8 mouse cellular contexts compared by ENCODE assay signal in the genomic region with DNA sequence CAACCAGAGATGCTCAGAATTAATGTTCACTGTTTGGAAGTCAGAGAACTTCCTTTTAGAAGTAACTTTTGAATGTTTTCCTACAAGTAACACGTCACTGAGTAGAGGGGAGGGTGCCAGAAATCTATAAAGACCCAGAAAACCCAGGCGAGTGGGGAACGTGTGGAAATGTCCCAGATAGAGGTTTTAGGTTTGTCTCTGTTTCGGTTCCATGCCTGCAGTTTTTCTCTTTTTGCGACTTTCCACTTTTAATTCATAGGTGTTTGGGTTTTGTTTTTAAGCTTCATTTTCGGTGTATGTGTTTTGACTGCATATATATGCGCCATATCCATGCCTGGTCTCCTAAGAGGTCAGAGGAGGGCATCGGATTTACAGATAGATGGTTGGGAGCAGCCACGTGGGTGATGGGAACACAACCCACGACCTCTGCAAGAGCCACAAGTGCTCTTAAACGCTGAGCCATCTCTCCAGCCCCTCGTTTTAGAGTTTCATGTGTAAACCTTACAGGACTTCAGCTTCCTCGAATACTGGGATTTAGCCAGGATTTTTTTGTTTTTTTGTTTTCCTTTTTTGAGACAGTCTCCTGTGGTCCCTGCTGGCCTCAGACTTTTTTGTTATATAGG. TPM values are rescaled to one million over a fixed set of nuclear protein-coding genes. Genes with fewer than 3 reads are reported as not detected.
A peak's percentile ranks its signal among the peaks of the same experiment; 100 is the strongest.
DNase-seq lines count a peak whose midpoint lies in the region; ATAC-seq and TF ChIP-seq lines count a peak whose summit lies in the region.

No protein-coding gene starts in this region.

- peak overlapping the region; percentile 72; the same call in 1 of the 2 replicates for H3K4me3 ChIP-seq in liver, adult 2 months (ENCODE audit: insufficient read depth, low read depth, low read length)
- peak overlapping the region; percentile 53 for H3K4me3 ChIP-seq in cortical plate, adult 2 months (ENCODE audit: insufficient read depth, low read length)
- peak overlapping the region; percentile 86 for H3K4me3 ChIP-seq in hindbrain, embryonic 16.5 days (ENCODE audit: low read length)
- H3K4me3 ChIP-seq in myocyte, result peak overlapping the region; percentile 44

- H3K27ac ChIP-seq in liver, adult 2 months (replicated peaks; ENCODE audit: insufficient read depth, low read depth, low read length), result peak overlapping the region; percentile 63; the same call in 1 of the 2 replicates
- H3K27ac ChIP-seq in cortical plate, adult 2 months (ENCODE audit: insufficient read depth, low read length), result no peak overlapping the region
- H3K27ac ChIP-seq in hindbrain, embryonic 16.5 days (ENCODE audit: low read depth, low read length), result peak overlapping the region; percentile 95

- DNase-seq in liver, adult 2 months (ENCODE audit: extremely low read depth, low read depth, low spot score), result no peak
- DNase-seq in liver, result no peak
- DNase-seq in spleen, adult 18-20 months, result no peak
- DNase-seq in right cerebral cortex, adult 2 months (ENCODE audit: low spot score in 2 of 2), result no peak
- DNase-seq in cerebellum, adult 18-20 months, result no peak

- peak overlapping the region; percentile 71; the same call in 1 of the 2 replicates for H3K9ac ChIP-seq in liver, adult 2 months (ENCODE audit: low read depth, low read length)
- H3K9ac ChIP-seq in hindbrain, embryonic 16.5 days (ENCODE audit: low read depth, low read length), result peak overlapping the region; percentile 89

- peak overlapping the region; percentile 99 for H3K4me2 ChIP-seq in hindbrain, embryonic 16.5 days (ENCODE audit: low read length)
- peak overlapping the region; percentile 93 for H3K4me2 ChIP-seq in myocyte (ENCODE audit: low read depth)

- no peak for TF ChIP-seq POLR2A in liver, adult 2 months (IDR thresholded peaks at IDR 0.05; ENCODE audit: extremely low read depth, insufficient read depth, low read length)
- TF ChIP-seq POLR2A in cortical plate, adult 2 months (IDR thresholded peaks at IDR 0.05; ENCODE audit: extremely low read depth, insufficient read depth, low read length), result no peak
- TF ChIP-seq POLR2A in myocyte (IDR thresholded peaks at IDR 0.05; ENCODE audit: insufficient read length, low read depth), result no peak

- TF ChIP-seq CTCF in liver, adult 2 months (IDR thresholded peaks at IDR 0.05; ENCODE audit: low read depth, low read length), result no peak
- TF ChIP-seq CTCF in cortical plate, adult 2 months (IDR thresholded peaks at IDR 0.05; ENCODE audit: extremely low read depth, insufficient read depth, low read length), result no peak

- H3ac ChIP-seq in myocyte (ENCODE audit: control insufficient read depth, insufficient read length), result peak overlapping the region; percentile 67

- 28% methylated on average over 13 of the region's 13 CpGs for WGBS in liver, adult 2 months
- WGBS in hindbrain, embryonic 16.5 days, result 4% methylated on average over 13 of the region's 13 CpGs

- H3K27me3 ChIP-seq in liver, adult 2 months (ENCODE audit: control insufficient read depth, insufficient read depth, low read length), result no peaks in the 10 kb centered on the region
- H3K27me3 ChIP-seq in hindbrain, embryonic 16.5 days (replicated peaks; ENCODE audit: control insufficient read depth, insufficient read depth, low read length), result no peaks in the 10 kb centered on the region
- H3K27me3 ChIP-seq in myocyte (ENCODE audit: control insufficient read depth, insufficient read depth, insufficient read length), result no peaks in the 10 kb centered on the region

- peaks cover 6% of the 10 kb centered on the region for H3K4me1 ChIP-seq in liver, adult 2 months (ENCODE audit: control insufficient read depth, insufficient read depth, low read length)
- H3K4me1 ChIP-seq in cortical plate, adult 2 months (ENCODE audit: control insufficient read depth, insufficient read depth, low read length), result peaks cover 2% of the 10 kb centered on the region; the same call in 1 of the 2 replicates
- peaks cover 30% of the 10 kb centered on the region for H3K4me1 ChIP-seq in hindbrain, embryonic 16.5 days (ENCODE audit: control insufficient read depth, insufficient read depth, low read depth, low read length)

- no peaks in the 10 kb centered on the region for H3K36me3 ChIP-seq in liver, adult 2 months (ENCODE audit: control insufficient read depth, insufficient read depth, low read length)
- H3K36me3 ChIP-seq in hindbrain, embryonic 16.5 days (ENCODE audit: control insufficient read depth, insufficient read depth, low read length), result no peaks in the 10 kb centered on the region
- no peaks in the 10 kb centered on the region for H3K36me3 ChIP-seq in myocyte (ENCODE audit: control insufficient read depth, insufficient read depth)

- ATAC-seq in hindbrain, embryonic 16.5 days, result no peak

- H3K9me3 ChIP-seq in hindbrain, embryonic 16.5 days (ENCODE audit: control insufficient read depth, low read length), result no peaks in the 10 kb centered on the region

- peaks cover 12% of the 10 kb centered on the region; the same call in 1 of the 2 replicates for H3K79me2 ChIP-seq in liver, adult 2 months (ENCODE audit: control insufficient read depth, insufficient read depth, low read length)
- H3K79me2 ChIP-seq in myocyte (ENCODE audit: control insufficient read depth, insufficient read depth), result peaks cover 23% of the 10 kb centered on the region

TF ChIP-seq in myocyte, 11 proteins besides CTCF, POLR2A, EP300 and RAD21:
- no peak for TF ChIP-seq REST (IDR thresholded peaks at IDR 0.05; ENCODE audit: insufficient read depth, insufficient read length)
TF ChIP-seq in myocyte: peak in this region for 0.

RNA-seq across cellular contexts. Expression of gene Bend3, which starts 1.7 kb away (rescaled TPM):
- 1.3 and 1.5 TPM in 2 replicates for total RNA-seq in liver, adult 2 months (2014; rRNA removed)
- polyA plus RNA-seq in liver, adult 2 months (2012; rRNA removed), result 1.8 and 2.1 TPM in 2 replicates
- polyA plus RNA-seq in cortical plate, adult 2 months (2012; rRNA removed), result 4.3 and 5.1 TPM in 2 replicates
- polyA plus RNA-seq in hindbrain, embryonic 16.5 days (2015; fragmentation: Nextera tagmentation; extraction: Ambion mirVana), result 1.6 and 3.3 TPM in 2 replicates
- 3.0 TPM for polyA plus RNA-seq in myocyte (2012; fragmentation: generic; extraction: Trizol)

RNA-seq across cellular contexts. Expression of gene Gm9803, which starts 43.5 kb away (rescaled TPM):
- total RNA-seq in liver, adult 2 months (2014; rRNA removed), result 4.0 and 9.3 TPM in 2 replicates
- 57.1 and 65.8 TPM in 2 replicates for polyA plus RNA-seq in liver, adult 2 months (2012; rRNA removed)
- polyA plus RNA-seq in cortical plate, adult 2 months (2012; rRNA removed), result 24.8 and 26.6 TPM in 2 replicates
- 15.2 and 49.0 TPM in 2 replicates for polyA plus RNA-seq in hindbrain, embryonic 16.5 days (2015; fragmentation: Nextera tagmentation; extraction: Ambion mirVana)
- polyA plus RNA-seq in myocyte (2012; fragmentation: generic; extraction: Trizol), result 11.3 TPM
